Mouse (Mus musculus): ENCODE results near the gene Tjp3.

The Tjp3 gene

DNA sequence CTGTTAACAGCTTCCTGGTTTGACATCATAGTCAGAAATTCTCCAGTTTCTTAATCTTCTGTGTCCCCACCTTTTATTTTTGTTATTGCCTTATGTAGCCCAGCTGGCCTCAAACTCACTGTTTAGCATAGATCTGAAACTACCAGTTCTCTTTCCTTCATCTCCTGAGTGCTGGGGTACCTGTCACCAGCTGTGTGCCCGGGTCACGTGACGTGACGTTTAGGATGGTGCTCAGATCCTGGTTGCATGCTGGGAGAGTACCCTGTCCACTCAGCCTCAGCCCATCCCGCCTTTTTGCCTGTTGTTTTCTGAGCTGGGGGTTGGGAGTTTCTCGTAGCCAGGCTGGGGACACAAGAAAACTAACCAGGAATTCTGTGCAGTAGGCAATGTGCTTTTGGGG, 5.9 kb upstream of the Tjp3 start:
- no peak for DNase-seq

DNA sequence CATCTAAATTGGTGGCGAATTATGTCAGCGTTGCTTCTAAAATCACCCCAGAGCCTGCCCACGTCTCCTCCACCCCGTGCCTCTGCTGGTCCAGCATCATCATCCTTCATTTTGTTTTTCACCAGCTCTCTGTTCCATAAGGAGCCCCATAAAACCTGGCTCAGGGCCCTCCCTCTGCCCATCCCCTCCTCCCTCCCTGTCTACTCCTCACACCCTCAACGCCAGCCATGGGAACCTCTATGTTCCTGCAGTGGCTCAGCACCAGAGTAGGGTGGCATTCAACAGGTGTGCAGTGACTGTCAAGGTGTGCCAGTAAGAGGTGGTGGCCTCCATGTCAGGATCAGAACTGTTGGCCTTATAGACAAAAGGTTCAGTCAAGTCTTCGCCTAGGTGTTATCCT, 3.8 kb upstream of the Tjp3 start:
- DNase-seq: peak; percentile 47

DNA sequence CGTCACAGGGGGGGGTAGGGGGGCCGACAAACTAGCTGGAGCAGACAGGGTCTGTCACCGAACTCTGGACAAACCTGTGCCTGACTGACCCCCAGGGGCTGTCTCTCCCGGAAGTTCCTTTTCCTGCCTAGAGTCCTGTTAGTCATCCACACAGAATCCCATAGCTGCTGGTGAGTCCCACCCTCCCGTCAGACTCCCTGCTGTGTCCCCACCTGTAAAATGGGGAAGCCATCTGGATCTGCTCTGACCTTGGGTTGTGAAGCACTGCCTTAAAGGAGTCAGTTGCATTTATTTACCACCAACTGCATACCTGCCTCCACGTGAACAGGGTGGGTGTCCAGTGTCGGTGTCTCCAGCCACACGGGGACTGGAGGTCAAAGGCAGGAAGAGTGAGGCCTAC, 3.1 kb upstream of the Tjp3 start:
- no peak for DNase-seq

DNA sequence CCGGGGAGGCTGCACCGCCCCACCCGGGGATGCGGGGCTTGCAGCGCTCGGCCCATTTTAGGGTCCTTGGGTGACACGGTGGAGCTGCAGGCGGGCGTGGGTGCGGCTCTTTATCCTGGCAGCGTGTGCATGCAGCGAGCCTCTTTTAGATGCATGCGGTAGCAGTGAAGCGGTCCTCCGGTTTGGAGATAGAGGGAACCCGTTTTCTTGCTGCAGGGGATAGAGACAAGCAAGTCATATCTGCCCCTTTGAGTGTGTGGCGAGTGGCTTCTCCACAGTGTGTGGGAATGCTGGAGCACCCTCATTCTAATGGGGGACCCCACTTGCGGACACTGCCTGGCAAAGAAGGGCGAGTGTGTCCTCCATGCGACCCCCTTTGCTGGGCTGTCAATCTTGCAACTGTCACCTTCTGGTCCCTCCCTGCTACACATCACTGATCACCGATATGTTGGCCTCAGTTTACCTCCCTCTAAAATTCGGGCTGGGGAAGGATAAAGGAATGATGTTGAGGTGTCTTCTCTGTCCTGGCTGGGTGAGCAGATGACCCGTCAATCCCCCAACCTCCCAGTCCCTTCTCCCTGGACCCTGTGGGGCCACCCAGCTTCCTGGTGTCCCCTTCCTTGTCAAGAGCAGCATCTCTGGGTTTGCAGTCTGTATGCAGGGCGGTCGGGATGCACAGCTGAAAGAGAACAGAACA, 2.1 kb upstream of the Tjp3 start:
- no peak for DNase-seq

DNA sequence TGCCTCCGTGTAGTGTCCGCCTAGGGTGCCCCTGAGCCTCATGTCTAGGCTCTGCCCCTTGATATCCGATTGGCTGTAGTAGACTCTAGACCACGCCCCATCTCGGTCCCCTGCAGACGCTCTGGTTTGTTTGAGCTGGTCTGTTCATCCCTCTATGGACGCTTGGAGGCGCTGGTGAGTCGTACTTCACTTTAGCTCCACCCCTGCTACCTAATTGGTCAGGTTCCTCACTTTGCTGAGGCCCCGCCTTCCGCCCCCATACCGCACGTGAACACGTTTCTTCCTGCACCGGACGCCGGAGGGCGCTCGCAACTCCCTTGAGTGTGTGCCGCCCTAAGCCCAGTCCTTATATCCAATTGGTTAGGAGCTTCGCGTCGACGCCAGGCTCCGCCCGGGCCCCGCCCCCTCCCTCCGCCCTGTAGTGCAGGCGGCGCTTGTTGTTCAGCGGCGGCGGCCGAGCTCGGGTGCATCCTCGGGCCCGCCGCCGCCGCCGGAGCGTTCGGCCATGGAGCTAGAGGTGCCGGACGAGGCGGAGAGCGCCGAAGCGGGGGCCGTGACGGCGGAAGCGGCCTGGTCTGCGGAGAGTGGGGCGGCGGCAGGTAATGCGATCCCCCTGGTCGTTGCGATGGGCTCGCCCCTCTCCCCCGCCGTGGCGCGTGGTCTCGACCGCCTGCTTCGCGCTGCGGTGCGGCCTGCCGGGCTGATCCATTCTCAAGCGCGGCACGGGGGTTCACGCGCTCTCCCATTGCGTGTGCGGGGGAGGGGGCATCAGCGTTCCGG, 1.4 kb upstream of the Tjp3 start, which contains the start of gene Pip5k1c:
TSS of gene Pip5k1c (plus strand) at position 410 of the 780 bp plus-strand sequence.
- peak; percentile 100 for DNase-seq

DNA sequence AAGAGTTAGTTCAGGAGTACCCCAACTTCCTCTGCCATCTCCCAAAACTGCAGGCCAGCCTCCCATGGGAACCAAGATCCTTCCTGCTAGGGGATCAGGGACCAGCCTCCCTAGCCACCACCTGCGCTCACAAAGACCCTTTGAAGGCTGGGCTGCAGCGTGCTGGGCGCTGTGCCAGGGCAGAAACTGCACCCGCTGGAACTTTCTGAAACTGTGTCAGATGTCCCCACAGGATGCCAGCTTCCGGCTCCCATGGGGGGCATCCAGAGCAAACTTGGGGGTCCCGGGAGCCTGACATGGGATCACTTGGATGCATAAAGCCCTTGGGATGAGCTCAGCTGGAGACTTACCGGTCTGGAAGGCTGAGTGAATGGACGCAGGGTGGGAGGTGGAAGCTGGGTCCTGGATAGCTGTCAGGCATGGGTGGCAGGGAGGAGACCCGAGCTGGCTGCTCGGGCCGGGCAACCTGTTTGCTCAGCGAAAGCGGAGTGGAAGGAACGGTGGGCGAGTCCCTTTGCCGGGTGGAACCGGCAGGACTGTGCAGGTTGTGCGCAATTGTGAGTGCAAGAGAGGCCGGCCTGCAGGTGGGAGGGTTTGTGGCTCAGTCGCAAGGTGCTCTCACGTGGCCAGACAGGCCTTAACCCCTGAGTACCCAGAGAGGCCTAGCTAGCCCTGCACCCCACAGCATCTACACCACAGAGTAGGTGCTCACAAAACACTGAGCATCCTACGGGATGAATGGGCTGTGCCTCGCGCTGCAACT, 502 bp downstream of the Tjp3 start:
- no peak for DNase-seq

DNA sequence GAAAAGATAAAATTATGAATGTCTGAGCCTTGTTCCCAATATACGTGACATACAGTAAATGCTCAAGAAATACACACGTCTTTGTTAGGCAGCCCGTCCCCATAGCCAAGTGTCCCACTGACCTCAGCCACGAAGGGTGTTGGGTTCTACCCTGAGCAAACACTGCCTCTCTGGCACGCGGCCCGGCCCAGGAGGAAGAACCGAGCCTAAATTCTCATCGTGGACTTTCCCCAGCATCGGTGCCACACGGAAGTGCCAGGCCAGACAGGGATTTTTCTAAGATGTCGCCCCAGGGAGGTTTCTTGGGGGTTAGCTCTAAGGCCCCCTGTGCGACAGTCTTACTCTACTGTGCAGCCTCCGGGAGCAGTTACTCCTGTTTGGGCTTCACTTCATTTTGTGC, 1.6 kb downstream of the Tjp3 start:
- no peak for DNase-seq

DNA sequence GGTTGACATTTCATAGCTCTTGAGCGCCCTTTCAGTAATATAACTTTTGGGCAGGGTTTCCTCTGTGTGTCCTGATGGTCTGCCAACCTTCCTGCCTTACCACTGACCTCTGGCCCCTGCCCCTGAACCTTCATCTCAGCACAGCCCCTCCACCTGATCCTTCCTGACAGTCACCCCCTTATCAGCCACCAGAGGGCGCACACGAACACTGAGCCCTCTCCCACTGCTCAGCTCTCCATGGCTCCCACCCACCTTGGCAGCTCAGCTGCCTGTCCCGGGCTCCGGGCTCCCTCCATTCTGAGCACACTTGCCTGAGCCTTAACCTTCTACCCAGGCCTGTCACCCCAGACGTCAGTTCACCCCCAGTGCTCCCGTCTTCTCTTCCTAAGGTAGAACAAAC, 2.1 kb downstream of the Tjp3 start:
- peak; percentile 69 for DNase-seq

DNA sequence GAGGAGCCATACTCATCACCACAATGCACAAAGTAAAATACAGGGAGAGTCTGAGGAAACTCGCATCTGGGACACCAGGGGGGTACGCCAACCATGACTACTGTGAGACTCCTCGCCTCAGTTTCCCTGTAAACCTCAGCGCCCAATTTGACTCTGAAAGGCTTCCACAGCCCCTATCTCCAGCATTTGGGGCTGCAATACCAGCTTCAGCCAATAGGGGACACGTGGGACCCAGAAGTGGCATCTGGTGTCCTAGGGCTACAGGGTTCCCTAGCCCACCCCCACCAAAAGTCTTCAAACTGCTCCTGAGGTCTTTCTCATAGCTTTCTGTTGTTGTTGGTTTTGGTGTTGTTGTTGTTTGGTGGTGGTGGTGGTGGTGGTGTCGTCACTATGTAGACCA, 2.8 kb downstream of the Tjp3 start:
- peak; percentile 67 for DNase-seq

DNA sequence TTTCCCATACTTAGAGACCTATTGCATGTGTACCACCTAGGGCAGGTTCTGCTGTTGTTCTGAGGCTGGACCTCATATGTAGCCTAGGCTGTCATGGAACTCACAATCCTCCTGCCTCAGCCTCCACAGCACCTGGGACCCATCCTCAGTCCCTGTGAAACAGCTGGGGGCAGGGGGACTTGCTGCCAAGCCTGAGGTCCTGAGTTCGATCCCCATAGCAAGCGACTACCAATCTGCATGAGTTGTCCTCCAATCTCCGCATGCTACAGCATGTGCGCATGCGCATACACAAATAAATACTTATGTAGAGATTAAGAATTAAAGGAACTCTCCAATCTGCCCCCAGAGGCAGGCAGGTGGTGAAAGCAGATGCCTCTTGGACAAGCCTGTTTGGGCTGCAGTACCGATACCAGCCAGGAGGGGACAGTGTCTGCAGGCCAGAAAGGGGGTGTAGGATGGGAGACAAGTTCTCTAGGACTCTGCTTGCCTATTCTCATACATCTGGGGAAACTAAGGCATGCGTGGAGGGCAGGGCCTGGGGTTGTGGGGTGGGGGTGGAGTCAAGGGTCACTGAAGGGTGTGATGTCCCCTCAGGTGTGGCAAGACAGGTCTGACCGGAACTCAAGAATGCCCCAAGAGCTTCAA, 3.7 kb downstream of the Tjp3 start:
- DNase-seq: peak; percentile 61

DNA sequence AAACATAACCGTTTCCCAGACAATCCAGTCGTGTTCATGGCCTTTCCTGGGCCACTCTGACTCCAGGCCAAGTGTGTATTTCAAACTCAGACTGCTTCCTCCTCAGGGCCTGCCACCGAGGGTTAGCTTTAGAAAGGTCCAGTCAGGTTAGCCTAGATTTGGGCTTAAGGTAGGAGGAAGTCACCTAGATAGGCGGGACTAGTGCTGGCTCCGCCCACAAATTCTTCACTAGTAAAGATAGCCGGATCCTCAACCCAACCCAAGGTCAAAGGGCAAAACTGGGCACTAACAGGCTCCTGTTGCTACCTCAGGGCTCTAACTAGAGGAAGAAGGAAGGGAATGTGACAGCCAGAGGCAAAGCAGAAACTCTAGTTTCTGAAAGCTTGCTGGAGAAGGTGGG, 4.8 kb downstream of the Tjp3 start:
- DNase-seq: no peak

DNA sequence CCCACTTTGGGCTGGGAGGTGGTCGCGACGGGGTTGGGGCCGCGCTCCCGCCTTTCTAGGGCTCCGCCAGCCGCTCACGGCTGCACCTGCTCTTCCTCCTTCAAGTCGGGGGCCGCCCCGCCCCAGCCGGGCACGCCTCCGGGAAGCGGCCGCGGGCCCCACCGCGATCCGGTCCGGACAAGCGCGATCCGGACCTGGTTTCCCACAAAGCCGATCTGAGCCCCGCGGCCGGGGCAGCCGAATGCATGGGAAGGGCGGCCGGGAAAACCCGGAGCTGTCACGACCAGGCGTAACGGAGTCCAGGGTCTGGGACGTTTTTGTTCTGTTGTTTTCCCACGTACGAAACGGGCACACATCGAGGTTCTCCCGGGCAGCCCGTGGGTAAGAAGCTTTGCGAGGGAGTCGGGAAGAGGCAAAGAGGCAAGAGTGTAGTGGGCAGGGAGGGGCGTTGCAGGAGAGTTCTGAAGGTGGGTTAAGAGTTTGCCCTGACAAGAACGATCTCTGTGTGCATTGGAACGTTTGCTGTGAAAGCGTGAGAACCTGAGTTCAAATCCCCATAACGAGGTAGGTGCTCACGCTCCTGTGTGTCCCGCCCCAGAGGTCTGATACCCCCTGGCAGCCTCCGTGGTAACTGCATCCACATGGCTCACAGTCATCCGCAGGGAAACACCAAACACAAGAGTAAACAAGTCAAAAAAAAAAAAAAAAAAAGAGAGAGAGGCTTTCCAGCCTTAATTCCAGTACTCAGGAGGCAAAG, 5.5 kb downstream of the Tjp3 start:
- peak; percentile 90 for DNase-seq

DNA sequence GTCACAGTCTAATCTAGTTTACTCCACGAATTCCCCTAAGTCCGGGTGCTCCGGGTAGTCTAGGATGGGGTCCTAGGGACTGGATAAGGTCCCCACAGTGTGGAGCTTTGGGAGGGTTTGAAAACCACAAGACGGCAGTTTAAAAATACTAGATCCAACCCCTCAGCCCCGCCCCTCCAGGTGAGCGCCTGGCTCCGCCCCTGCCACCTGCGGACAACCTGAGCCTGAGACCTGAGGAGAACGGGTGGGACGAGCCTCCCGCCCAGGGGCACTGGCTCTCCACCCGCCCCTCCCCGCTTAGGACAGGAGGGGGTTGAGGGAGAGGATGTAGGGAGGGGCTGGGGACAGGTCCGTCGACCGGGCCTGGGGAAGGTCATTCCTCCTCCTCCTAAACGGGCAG, 6.7 kb downstream of the Tjp3 start:
- no peak for DNase-seq

DNA sequence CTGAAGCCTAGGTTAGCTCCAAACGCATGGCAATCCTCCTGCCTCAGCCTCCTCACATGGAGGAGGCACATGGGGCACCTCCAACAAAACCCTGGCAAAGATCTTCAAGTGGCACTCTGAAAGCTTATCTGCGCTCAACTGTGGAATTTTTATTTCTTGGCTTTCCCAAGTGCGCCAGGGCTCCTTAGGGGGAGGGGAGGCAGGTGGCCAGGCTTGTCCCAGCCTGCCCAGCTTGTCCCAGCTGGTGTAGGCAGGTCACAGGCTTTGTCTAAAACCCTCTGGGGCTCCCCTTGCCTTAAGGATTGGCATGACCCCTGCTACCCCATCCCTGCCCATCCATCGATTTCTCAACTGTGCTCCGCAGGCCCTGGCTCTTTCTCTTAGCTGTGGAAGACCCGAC, 7.2 kb downstream of the Tjp3 start:
- no peak for DNase-seq

DNA sequence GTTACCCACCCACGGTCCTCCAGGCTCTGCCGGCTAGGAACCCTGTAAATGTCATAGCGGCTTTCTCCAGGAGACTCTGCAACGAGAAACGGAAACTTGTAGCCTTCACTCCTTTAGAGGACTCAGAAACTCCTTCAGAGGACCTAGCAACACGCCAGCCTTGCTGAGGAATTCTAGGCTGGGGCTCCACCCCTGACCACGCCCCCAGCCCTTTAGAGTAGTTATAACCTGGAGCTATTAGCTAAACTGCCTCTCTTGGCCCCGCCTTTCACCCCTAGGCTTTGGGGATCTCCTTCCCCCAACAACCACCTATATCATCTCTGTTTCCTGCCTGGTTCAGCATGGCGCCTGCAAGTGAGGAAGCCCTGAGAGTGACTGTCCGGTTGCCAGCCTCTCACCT, 11.9 kb downstream of the Tjp3 start:
- DNase-seq: no peak

DNA sequence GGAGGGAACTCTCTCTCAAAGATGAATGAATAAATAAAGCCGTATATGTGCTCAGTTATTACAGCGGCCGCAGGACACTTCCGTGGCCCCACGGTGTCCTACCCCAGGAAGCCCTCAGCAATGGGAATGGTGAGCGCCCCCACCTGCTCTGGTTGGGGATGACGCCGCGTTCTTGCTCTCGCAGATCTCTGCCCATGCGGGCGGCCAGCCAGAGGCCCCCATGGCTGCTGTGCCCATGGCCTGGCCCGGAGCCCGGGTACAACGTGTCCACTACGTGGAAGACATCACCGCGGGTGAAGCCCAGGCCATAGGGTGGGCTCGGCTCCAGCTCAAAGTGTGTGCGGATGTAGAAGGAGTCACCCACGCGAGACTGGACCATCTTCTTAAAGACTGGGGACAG, 13.7 kb downstream of the Tjp3 start:
- DNase-seq: no peak

DNA sequence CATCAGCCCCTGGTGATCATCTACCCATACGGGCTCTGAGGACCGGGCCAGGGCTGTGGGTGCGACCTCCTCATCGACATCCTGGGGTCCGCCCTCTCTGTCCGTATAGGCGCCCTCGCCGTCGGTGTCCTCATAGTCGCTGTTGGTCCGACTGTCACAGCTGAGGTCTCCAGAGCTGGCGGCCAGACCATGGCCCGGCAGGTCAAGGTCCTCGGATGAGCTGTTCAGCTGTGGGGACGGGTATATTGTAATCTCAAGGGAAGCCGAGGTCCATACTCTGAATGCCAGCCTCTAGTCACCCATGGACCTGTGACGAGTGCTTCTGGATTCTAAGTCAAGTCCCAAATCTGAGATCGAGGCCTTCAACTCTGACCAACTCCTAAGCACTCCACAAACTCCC, 17.5 kb downstream of the Tjp3 start:
- DNase-seq: no peak

DNA sequence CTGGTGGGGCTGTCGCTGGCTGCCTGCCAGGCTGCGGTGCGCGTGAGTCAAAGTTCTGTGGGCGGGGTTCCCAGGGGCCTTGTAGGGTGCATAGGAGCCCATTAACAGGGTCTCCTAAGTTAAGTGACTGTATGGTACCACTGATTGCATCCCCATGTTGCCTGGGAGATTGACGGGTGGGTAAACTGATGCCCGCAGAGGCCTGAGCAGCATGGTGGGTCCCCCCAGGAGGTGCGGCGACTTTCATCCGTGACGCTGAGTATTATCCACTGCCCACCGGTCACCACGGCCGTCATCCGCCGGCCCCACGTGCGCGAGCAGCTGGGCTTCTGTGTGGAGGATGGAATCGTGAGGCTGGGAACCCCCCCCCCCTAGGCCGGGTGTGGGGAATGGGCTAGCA, 19.0 kb downstream of the Tjp3 start:
- DNase-seq: no peak

DNA sequence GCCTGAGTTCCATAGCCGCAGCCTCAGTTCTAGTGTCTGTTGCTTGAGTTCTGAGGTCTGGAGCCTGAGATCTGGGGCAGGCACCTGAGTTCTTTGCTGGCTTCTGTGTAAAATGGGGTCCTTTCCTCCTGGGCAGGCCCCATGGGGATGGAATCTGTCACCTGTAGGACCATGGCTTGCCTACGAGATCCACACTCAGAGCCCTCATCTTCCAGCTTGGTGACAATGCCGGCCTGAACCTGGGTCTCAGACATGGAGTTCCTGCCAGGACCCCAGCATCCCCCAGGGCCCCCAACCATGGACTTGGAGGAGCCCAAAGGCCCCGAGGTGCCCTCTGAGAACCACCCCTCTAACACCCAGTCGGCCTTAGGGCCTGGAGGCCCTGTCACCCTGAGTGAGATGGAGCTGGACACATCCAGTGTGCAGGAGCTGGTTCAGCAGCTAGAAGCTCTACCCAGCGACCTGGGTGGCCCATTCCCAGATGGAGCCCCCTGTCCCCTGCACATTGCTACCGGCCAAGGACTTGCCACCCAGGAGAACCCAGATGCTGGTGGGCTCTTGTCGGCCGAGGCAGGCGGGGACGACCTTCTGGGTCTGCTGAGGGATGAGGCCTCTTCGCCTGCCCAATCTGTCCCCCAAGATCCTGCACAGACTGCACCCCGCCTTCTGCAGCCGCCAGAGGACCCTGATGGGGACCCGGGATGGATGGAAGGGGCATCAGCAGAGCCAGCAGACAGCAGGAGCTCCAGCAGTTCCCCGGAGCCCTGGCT, 22.6 kb downstream of the Tjp3 start:
- no peak for DNase-seq

DNA sequence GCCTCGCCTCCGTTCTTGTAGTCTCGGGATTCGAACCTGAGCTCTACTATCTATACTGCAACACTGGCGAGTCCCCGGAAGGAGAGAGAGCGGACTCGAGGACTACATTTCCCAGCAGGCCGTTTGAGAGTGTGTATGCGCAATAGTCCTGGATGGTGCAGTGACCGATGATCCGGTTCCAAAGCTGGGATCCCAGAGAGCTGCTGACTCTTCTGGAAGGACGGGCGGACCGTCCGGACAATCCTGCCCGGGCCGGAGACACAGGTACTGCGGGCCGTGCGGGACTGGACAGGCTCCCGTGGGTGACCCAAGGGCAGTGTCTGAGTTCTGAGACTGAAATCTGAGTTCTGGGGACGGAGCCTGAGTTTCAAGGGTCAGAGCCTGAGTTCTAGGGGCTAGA, 23.3 kb downstream of the Tjp3 start:
- peak; percentile 72 for DNase-seq

DNA sequence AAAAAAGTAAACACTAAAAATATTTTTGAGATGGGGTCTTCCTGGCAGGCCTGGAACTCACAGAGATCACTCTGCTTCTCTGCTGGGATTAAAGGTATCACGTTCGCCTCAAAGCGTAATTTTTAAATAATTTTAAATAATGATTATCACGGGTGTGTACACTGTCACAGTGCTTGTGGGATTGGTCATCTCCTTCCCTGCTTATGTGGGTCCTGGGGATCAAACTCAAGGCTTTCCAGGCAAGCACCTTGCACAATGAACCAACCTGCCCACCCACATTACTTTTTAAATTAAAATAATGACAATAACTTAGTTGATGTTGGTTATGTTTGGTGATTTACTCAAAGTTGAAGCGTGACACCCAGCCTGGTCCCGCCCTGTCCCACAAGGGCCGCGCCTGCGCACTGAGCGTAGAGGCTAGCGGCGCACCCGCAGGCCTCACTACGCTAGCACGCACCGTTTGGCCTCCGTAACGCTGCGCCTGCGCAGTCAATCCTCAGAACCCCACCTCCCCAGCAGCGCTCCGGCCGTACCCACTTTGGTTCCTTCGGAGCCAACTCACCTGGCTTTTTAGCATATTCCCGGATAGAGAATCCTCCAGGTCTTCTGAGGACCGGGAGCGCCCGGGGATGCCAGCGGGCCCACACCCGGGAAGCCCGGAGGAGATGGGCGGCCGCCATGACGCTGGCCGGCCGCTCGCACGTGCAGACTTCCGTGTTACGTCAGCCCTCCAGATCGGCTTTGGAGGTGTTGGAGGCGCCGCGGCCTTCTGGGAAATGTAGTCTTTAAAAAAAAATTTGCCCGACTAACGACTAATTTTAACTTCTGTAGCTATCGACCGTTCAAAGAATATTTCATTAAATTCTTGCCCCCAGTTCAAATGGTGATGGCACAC, 24.9 kb downstream of the Tjp3 start, which contains the start of the genes Mrpl54 and Apba3:
TSS of gene Mrpl54 (minus strand) at position 724 of the 895 bp plus-strand sequence.
TSS of gene Apba3 (plus strand) at position 750 of the 895 bp plus-strand sequence.
- peak; percentile 97 for DNase-seq

All from right cerebral cortex, postnatal 14 days (tissue).